Mouse (Mus musculus) embryonic facial prominence, embryonic 13.5 days (tissue): ENCODE results near the gene Cfap70. TPM values are rescaled to one million over a fixed set of nuclear protein-coding genes. Genes with fewer than 3 reads are reported as not detected.
A peak's percentile ranks its signal among the peaks of the same experiment; 100 is the strongest.

Source experiments
- ATAC-seq: fragments of 200-750 bp; cut with Nextera tagmentation; 2 replicates; pipeline ENCODE4 v1.8.0; 2017; ENCODE audit warnings: low read depth; ENCODE audit not compliant: insufficient number of reproducible peaks, insufficient read depth, low FRiP score, low TSS enrichment
- H3K27ac ChIP-seq: fragments of 300-500 bp; sonication (generic); 2 replicates; pipeline ENCODE4 v1.5.1; 2015; ENCODE audit warnings: moderate library complexity, mild to moderate bottlenecking, inconsistent platforms
- H3K27me3 ChIP-seq: fragments of 300-500 bp; sonication (generic); 2 replicates; pipeline ENCODE4 v1.6.1; 2015; ENCODE audit warnings: mild to moderate bottlenecking, inconsistent platforms
- H3K36me3 ChIP-seq: fragments of 300-500 bp; sonication (generic); 2 replicates; pipeline ENCODE4 v1.6.1; 2015; ENCODE audit warnings: mild to moderate bottlenecking, inconsistent platforms
- H3K4me1 ChIP-seq: fragments of 300-500 bp; sonication (generic); 2 replicates; pipeline ENCODE4 v1.6.1; 2015; ENCODE audit warnings: inconsistent platforms
- H3K4me2 ChIP-seq: fragments of 300-500 bp; sonication (generic); 2 replicates; pipeline ENCODE4 v1.6.1; 2015; ENCODE audit warnings: moderate library complexity, mild to moderate bottlenecking, inconsistent platforms
- H3K4me3 ChIP-seq: fragments of 300-500 bp; sonication (generic); 2 replicates; pipeline ENCODE4 v1.5.1; 2015; ENCODE audit warnings: mild to moderate bottlenecking, inconsistent platforms
- H3K9ac ChIP-seq: fragments of 300-500 bp; sonication (generic); 2 replicates; pipeline ENCODE4 v1.6.1; 2015; ENCODE audit warnings: mild to moderate bottlenecking, inconsistent platforms
- H3K9me3 ChIP-seq: fragments of 300-500 bp; sonication (generic); 2 replicates; pipeline ENCODE4 v1.6.1; 2016; ENCODE audit warnings: inconsistent platforms
- WGBS: fragments of 180-500 bp; shearing (Covaris S2); methylation state at CpG from one replicate; pipeline ENCODE4 v1.1.7; 2015; ENCODE audit warnings: mixed read lengths; 5-methylcytosine and 5-hydroxymethylcytosine counted together
- polyA plus RNA-seq: library from polyadenylated mRNA; unstranded; fragments of >200 nt; fragmentation: Nextera tagmentation; extraction: Ambion mirVana; gene quantifications from 2 replicates; pipeline ENCODE4 v1.2.1, GENCODE M21; 2015

The Cfap70 gene
- polyA plus RNA-seq, 1 experiment from 2014 or later: 0.59 TPM

GRCm38 (mm10) chr14:20378313-20379061, 73.5 kb downstream of the Cfap70 start:
- Histone ChIP-seq H3K9ac (no peak overlapping the region), H3K4me2 (no peak overlapping the region), H3K9me3 (no peaks in the 10 kb centered on the region), H3K36me3 (peaks cover 73% of the 10 kb centered on the region), H3K27me3 (no peaks in the 10 kb centered on the region), H3K27ac (no peak overlapping the region), H3K4me1 (no peaks in the 10 kb centered on the region), H3K4me3 (no peak overlapping the region)
- 39% methylated on average over 13 of the region's 13 CpGs for WGBS
- ATAC-seq: no peak

- Histone ChIP-seq H3K9ac (no peak overlapping the region), H3K4me2 (no peak overlapping the region), H3K36me3 (peaks cover 75% of the 10 kb centered on the region), H3K27me3 (no peaks in the 10 kb centered on the region), H3K27ac (no peak overlapping the region), H3K4me3 (no peak overlapping the region), H3K4me1 (no peaks in the 10 kb centered on the region), H3K9me3 (no peaks in the 10 kb centered on the region)
- 78% methylated on average over 4 of the region's 4 CpGs for WGBS
- no peak for ATAC-seq
Measured at GRCm38 (mm10) chr14:20377112-20377521, 74.9 kb downstream of the Cfap70 start.

- Histone ChIP-seq H3K4me3 (no peak overlapping the region), H3K27ac (no peak overlapping the region), H3K4me2 (no peak overlapping the region), H3K27me3 (no peaks in the 10 kb centered on the region), H3K9me3 (no peaks in the 10 kb centered on the region), H3K36me3 (peaks cover 77% of the 10 kb centered on the region), H3K4me1 (no peaks in the 10 kb centered on the region), H3K9ac (no peak overlapping the region)
- no peak for ATAC-seq
- WGBS: 82% methylated on average over 1 of the region's 1 CpGs
Measured at GRCm38 (mm10) chr14:20371854-20372253, 80.2 kb downstream of the Cfap70 start.

- H3K27me3 ChIP-seq: no peaks in the 10 kb centered on the region
- H3K9ac ChIP-seq: no peak overlapping the region
- H3K4me2 ChIP-seq: no peak overlapping the region
- no peaks in the 10 kb centered on the region for H3K9me3 ChIP-seq
- no peak overlapping the region for H3K27ac ChIP-seq
- no peaks in the 10 kb centered on the region for H3K4me1 ChIP-seq
- no peak for ATAC-seq
- no peak overlapping the region for H3K4me3 ChIP-seq
- 87% methylated on average over 7 of the region's 7 CpGs for WGBS
- H3K36me3 ChIP-seq: peaks cover 76% of the 10 kb centered on the region
Measured at GRCm38 (mm10) chr14:20370798-20371197, 81.2 kb downstream of the Cfap70 start.

GRCm38 (mm10) chr14:20368271-20368670, 83.8 kb downstream of the Cfap70 start:
- Histone ChIP-seq H3K27me3 (no peaks in the 10 kb centered on the region), H3K9ac (no peak overlapping the region), H3K9me3 (no peaks in the 10 kb centered on the region), H3K36me3 (peaks cover 76% of the 10 kb centered on the region), H3K4me1 (no peaks in the 10 kb centered on the region), H3K4me3 (no peak overlapping the region), H3K27ac (no peak overlapping the region), H3K4me2 (no peak overlapping the region)
- 93% methylated on average over 3 of the region's 3 CpGs for WGBS
- no peak for ATAC-seq

GRCm38 (mm10) chr14:20363230-20363629, 88.8 kb downstream of the Cfap70 start:
- no peak overlapping the region for H3K4me3 ChIP-seq
- no peak overlapping the region for H3K4me2 ChIP-seq
- H3K9me3 ChIP-seq: no peaks in the 10 kb centered on the region
- H3K4me1 ChIP-seq: no peaks in the 10 kb centered on the region
- no peak overlapping the region for H3K27ac ChIP-seq
- no peak overlapping the region for H3K9ac ChIP-seq
- WGBS: 96% methylated on average over 4 of the region's 4 CpGs
- no peaks in the 10 kb centered on the region for H3K27me3 ChIP-seq
- peaks cover 78% of the 10 kb centered on the region for H3K36me3 ChIP-seq
- ATAC-seq: no peak

- Histone ChIP-seq H3K27ac (peak within 1 kb of the TSS; percentile 91), H3K27me3 (no peaks in the 10 kb centered on the region), H3K9ac (peak within 1 kb of the TSS; percentile 97), H3K4me2 (peak within 1 kb of the TSS; percentile 70), H3K36me3 (peaks cover 39% of the 10 kb centered on the region), H3K4me3 (peak within 1 kb of the TSS; percentile 80), H3K9me3 (no peaks in the 10 kb centered on the region), H3K4me1 (peaks cover 8% of the 10 kb centered on the region; the same call in 1 of the 2 replicates)
- under 1% methylated on average over 42 of the region's 42 CpGs for WGBS
- ATAC-seq: peak; percentile 97
Measured at GRCm38 (mm10) chr14:20347991-20348541, 104.0 kb downstream of the Cfap70 start, which contains the start of the genes Ecd and Fam149b. Ecd (minus strand) TSS chr14:20348121. Fam149b (plus strand) TSS chr14:20348162.

- H3K27me3 ChIP-seq: no peaks in the 10 kb centered on the region
- H3K36me3 ChIP-seq: peaks cover 38% of the 10 kb centered on the region
- H3K27ac ChIP-seq: peak overlapping the region; percentile 91
- ATAC-seq: no peak; the same call in 1 of the 2 replicates
- WGBS: 2% methylated on average over 15 of the region's 15 CpGs
- H3K4me3 ChIP-seq: peak overlapping the region; percentile 80
- peaks cover 8% of the 10 kb centered on the region; the same call in 1 of the 2 replicates for H3K4me1 ChIP-seq
- no peaks in the 10 kb centered on the region for H3K9me3 ChIP-seq
- H3K4me2 ChIP-seq: peak overlapping the region; percentile 70
- H3K9ac ChIP-seq: peak overlapping the region; percentile 97
Measured at GRCm38 (mm10) chr14:20347441-20347990, 104.5 kb downstream of the Cfap70 start.

GRCm38 (mm10) chr14:20345885-20346284, 106.1 kb downstream of the Cfap70 start:
- H3K4me1 ChIP-seq: peaks cover 8% of the 10 kb centered on the region; the same call in 1 of the 2 replicates
- no peak overlapping the region for H3K4me2 ChIP-seq
- H3K9me3 ChIP-seq: no peaks in the 10 kb centered on the region
- no peak overlapping the region for H3K27ac ChIP-seq
- 93% methylated on average over 9 of the region's 9 CpGs for WGBS
- H3K4me3 ChIP-seq: no peak overlapping the region
- no peak overlapping the region for H3K9ac ChIP-seq
- peaks cover 42% of the 10 kb centered on the region for H3K36me3 ChIP-seq
- no peaks in the 10 kb centered on the region for H3K27me3 ChIP-seq
- no peak for ATAC-seq

Other genes with a start within 250 kb of the Cfap70 start
- not detected in 2 replicates for gene Kcnk16, start 183.0 kb downstream of the Cfap70 start, polyA plus RNA-seq
- 21.4 and 21.5 TPM in 2 replicates for gene Nudt13, start 157.5 kb downstream of the Cfap70 start, polyA plus RNA-seq
- 56.3 and 57.5 TPM in 2 replicates for gene Ecd, start 104.1 kb downstream of the Cfap70 start, polyA plus RNA-seq
- gene Fam149b, start 104.1 kb downstream of the Cfap70 start, polyA plus RNA-seq: 40.8 and 42.0 TPM in 2 replicates
- 239 and 265 TPM in 2 replicates for gene Dnajc9, start 63.3 kb downstream of the Cfap70 start, polyA plus RNA-seq
- gene Mrps16, start 58.6 kb downstream of the Cfap70 start, polyA plus RNA-seq: 87.1 and 94.8 TPM in 2 replicates
- 39.5 and 42.0 TPM in 2 replicates for gene Anxa7, start 27.9 kb upstream of the Cfap70 start, polyA plus RNA-seq
- gene Mss51, start 44.7 kb upstream of the Cfap70 start, polyA plus RNA-seq: 1.6 and 1.7 TPM in 2 replicates
- gene Ppp3cb, start 94.3 kb upstream of the Cfap70 start, polyA plus RNA-seq: 54.3 and 59.4 TPM in 2 replicates
- gene Usp54, start 188.8 kb upstream of the Cfap70 start, polyA plus RNA-seq: 8.5 and 9.4 TPM in 2 replicates
- gene Myoz1, start 204.3 kb upstream of the Cfap70 start, polyA plus RNA-seq: 0.47 and 0.62 TPM in 2 replicates
- gene Synpo2l, start 216.1 kb upstream of the Cfap70 start, polyA plus RNA-seq: 2.3 and 3.3 TPM in 2 replicates
- 90.7 and 93.3 TPM in 2 replicates for gene Sec24c, start 222.1 kb upstream of the Cfap70 start, polyA plus RNA-seq
- 25.1 and 26.2 TPM in 2 replicates for gene Fut11, start 242.7 kb upstream of the Cfap70 start, polyA plus RNA-seq